Mouse (Mus musculus): ENCODE data around the gene Prune2. TPM values are rescaled to one million over a fixed set of nuclear protein-coding genes. Genes with fewer than 3 reads are reported as not detected.

Gene Prune2
- total and polyA plus RNA-seq, 3 experiments = not detected

- no peak overlapping the region for H3K9ac ChIP-seq (ENCODE audit: control insufficient read depth, low read depth, low read length, poor library complexity, severe bottlenecking)
- no peak overlapping the region for H3K27ac ChIP-seq (ENCODE audit: control insufficient read depth, low read depth, low read length)
- H3K79me2 ChIP-seq (ENCODE audit: control insufficient read depth, insufficient read depth, low read length, poor library complexity) = no peaks in the 10 kb centered on the region
- DNase-seq (ENCODE audit: low read depth, low spot score) = no peak
- no peaks in the 10 kb centered on the region for H3K9me3 ChIP-seq (replicated peaks; ENCODE audit: insufficient read depth, low read length)
- no peaks in the 10 kb centered on the region for H3K4me1 ChIP-seq (ENCODE audit: control insufficient read depth in 1 of 2, insufficient read depth in 2 of 2, low read length in 2 of 2)
- no peaks in the 10 kb centered on the region for H3K27me3 ChIP-seq (ENCODE audit: control insufficient read depth in 1 of 2, insufficient read depth in 2 of 2, low read length in 2 of 2)
- H3K36me3 ChIP-seq (ENCODE audit: control insufficient read depth in 1 of 2, insufficient read depth in 2 of 2, low read length in 2 of 2) = no peaks in the 10 kb centered on the region
- no peak overlapping the region for H3K4me3 ChIP-seq (ENCODE audit: control insufficient read depth in 1 of 2, insufficient read depth in 1 of 2, low read depth in 2 of 2, low read length in 2 of 2)
- TF ChIP-seq GATA1 (IDR thresholded peaks at IDR 0.05; ENCODE audit: low read depth, low read length) = no peak
- no peak for TF ChIP-seq UBTF (IDR thresholded peaks at IDR 0.05; ENCODE audit: borderline replicate concordance, insufficient read depth, low read depth, low read length)
- no peak for TF ChIP-seq MYC (IDR thresholded peaks at IDR 0.05; ENCODE audit: low read depth, low read length)
- no peak for TF ChIP-seq ELF1 (IDR thresholded peaks at IDR 0.05; ENCODE audit: low read depth, low read length)
- no peak for TF ChIP-seq ZC3H11A (IDR thresholded peaks at IDR 0.05; ENCODE audit: low read depth, low read length)
- TF ChIP-seq CHD1 (IDR thresholded peaks at IDR 0.05; ENCODE audit: low read depth, low read length) = no peak
- TF ChIP-seq JUND (IDR thresholded peaks at IDR 0.05; ENCODE audit: low read depth, low read length) = no peak
- no peak for TF ChIP-seq USF1 (IDR thresholded peaks at IDR 0.05; ENCODE audit: low read depth, low read length)
- no peak for TF ChIP-seq CTCF (IDR thresholded peaks at IDR 0.05 in 2 of 3, conservative IDR thresholded peaks at IDR 0.05 in 1 of 3; ENCODE audit: control insufficient read depth in 1 of 3, insufficient read depth in 1 of 3, low read depth in 2 of 3, low read length in 3 of 3, poor library complexity in 1 of 3, severe bottlenecking in 1 of 3)
Observed at GRCm38 (mm10) chr19:17223801-17224200, 267.9 kb downstream of the Prune2 start.

DNA sequence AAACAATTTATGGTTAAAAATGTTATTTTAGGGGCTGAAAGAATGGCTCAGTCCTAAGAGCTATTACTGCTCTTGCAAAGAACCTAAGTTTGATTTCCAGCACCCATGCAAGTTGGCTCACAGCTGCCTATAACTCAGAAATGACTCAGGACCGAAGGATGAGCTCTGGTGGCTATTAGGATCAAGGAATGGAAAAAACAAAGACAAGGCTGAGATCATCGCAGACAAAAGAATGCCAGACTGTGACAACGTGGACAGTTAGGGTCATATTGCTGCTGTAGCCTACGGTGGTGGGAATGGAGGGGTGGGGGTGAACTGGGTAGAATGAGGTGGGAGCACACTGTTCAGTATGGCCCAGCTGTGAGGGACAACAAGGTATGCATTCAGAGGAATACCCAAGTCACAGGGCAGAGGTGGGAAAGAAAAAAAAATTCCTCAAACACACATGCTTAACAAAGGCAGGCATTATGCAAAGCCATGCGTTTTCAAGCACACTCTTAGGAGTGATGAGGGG lies 269.7 kb downstream of the Prune2 start:
- Histone ChIP-seq H3K36me3 (ENCODE audit: control insufficient read depth in 1 of 2, insufficient read depth in 2 of 2, low read length in 2 of 2) (no peaks in the 10 kb centered on the region), H3K4me3 (ENCODE audit: control insufficient read depth in 1 of 2, insufficient read depth in 1 of 2, low read depth in 2 of 2, low read length in 2 of 2) (no peak overlapping the region), H3K9ac (ENCODE audit: control insufficient read depth, low read depth, low read length, poor library complexity, severe bottlenecking) (no peak overlapping the region), H3K27ac (ENCODE audit: control insufficient read depth, low read depth, low read length) (no peak overlapping the region), H3K4me1 (ENCODE audit: control insufficient read depth in 1 of 2, insufficient read depth in 2 of 2, low read length in 2 of 2) (no peaks in the 10 kb centered on the region), H3K9me3 (replicated peaks; ENCODE audit: insufficient read depth, low read length) (no peaks in the 10 kb centered on the region), H3K27me3 (ENCODE audit: control insufficient read depth in 1 of 2, insufficient read depth in 2 of 2, low read length in 2 of 2) (no peaks in the 10 kb centered on the region), H3K79me2 (ENCODE audit: control insufficient read depth, insufficient read depth, low read length, poor library complexity) (no peaks in the 10 kb centered on the region)
- DNase-seq (ENCODE audit: low read depth, low spot score) = no peak
- TF ChIP-seq USF1 (IDR thresholded peaks at IDR 0.05; ENCODE audit: low read depth, low read length) = no peak
- TF ChIP-seq SIN3A (IDR thresholded peaks at IDR 0.05; ENCODE audit: low read length) = no peak
- TF ChIP-seq GABPA (IDR thresholded peaks at IDR 0.05; ENCODE audit: low read depth, low read length) = no peak
- TF ChIP-seq MYC (IDR thresholded peaks at IDR 0.05; ENCODE audit: low read depth, low read length) = no peak
- TF ChIP-seq ZMIZ1 (IDR thresholded peaks at IDR 0.05; ENCODE audit: low read depth, low read length) = no peak
- no peak for TF ChIP-seq JUND (IDR thresholded peaks at IDR 0.05; ENCODE audit: low read depth, low read length)
- no peak for TF ChIP-seq RCOR1 (IDR thresholded peaks at IDR 0.05; ENCODE audit: low read depth, low read length)
- no peak for TF ChIP-seq ZKSCAN1 (IDR thresholded peaks at IDR 0.05; ENCODE audit: low read depth, low read length)
- no peak for TF ChIP-seq ZC3H11A (IDR thresholded peaks at IDR 0.05; ENCODE audit: low read depth, low read length)
- TF ChIP-seq HCFC1 (IDR thresholded peaks at IDR 0.05; ENCODE audit: low read depth, low read length) = no peak
- TF ChIP-seq MEF2A (IDR thresholded peaks at IDR 0.05; ENCODE audit: extremely low read depth, insufficient replicate concordance, low read depth, low read length, poor library complexity, severe bottlenecking) = no peak
- no peak for TF ChIP-seq TBP (IDR thresholded peaks at IDR 0.05; ENCODE audit: low read depth, low read length)
- no peak for TF ChIP-seq GATA1 (IDR thresholded peaks at IDR 0.05; ENCODE audit: low read depth, low read length)
- no peak for TF ChIP-seq UBTF (IDR thresholded peaks at IDR 0.05; ENCODE audit: borderline replicate concordance, insufficient read depth, low read depth, low read length)
- TF ChIP-seq POLR2A (IDR thresholded peaks at IDR 0.05; ENCODE audit: control insufficient read depth in 1 of 2, insufficient read depth in 1 of 2, low read depth in 1 of 2, low read length in 2 of 2, poor library complexity in 1 of 2) = no peak
- no peak for TF ChIP-seq MAZ (IDR thresholded peaks at IDR 0.05; ENCODE audit: low read depth, low read length)
- TF ChIP-seq ELF1 (IDR thresholded peaks at IDR 0.05; ENCODE audit: low read depth, low read length) = no peak
- no peak for TF ChIP-seq USF2 (IDR thresholded peaks at IDR 0.05; ENCODE audit: borderline replicate concordance in 1 of 2, insufficient read depth in 1 of 2, low read depth in 1 of 2, low read length in 2 of 2)
- TF ChIP-seq ETS1 (IDR thresholded peaks at IDR 0.05; ENCODE audit: low read depth, low read length) = no peak

Measured in MEL (cell line).